Comparison of ENCODE assay signal across 16 mouse cellular contexts in genomic region chr2:178981736-178982502, GRCm38 (mm10).
DNase-seq lines count a peak whose midpoint lies in the region; ATAC-seq lines count a peak whose summit lies in the region.
"Had no signal": no experiment of that assay in that cellular context is flagged by ENCODE, and none has a peak within 500 bp of the region (broad histone marks: within the 10 kb centered on the region; RNA-seq: fewer than 3 reads in every experiment).

No protein-coding gene starts in this region.

- H3K4me3 ChIP-seq in heart, embryonic 13.5 days = no peak overlapping the region
- H3K4me3 ChIP-seq in forebrain, embryonic 15.5 days = no peak overlapping the region
- no peak overlapping the region for H3K4me3 ChIP-seq in midbrain, embryonic 15.5 days
- H3K4me3 ChIP-seq: liver, embryonic 15.5 days; neural tube, embryonic 13.5 days had no signal

- no peak for ATAC-seq in heart, embryonic 13.5 days (ENCODE audit: extremely low read depth, insufficient number of reproducible peaks, low FRiP score, low TSS enrichment)
- peak; percentile 57 for ATAC-seq in forebrain, embryonic 15.5 days (replicated peaks)
- ATAC-seq in midbrain, embryonic 15.5 days (replicated peaks) = no peak

- H3K9me3 ChIP-seq in heart, embryonic 13.5 days = no peaks in the 10 kb centered on the region
- no peaks in the 10 kb centered on the region for H3K9me3 ChIP-seq in forebrain, embryonic 15.5 days
- no peaks in the 10 kb centered on the region for H3K9me3 ChIP-seq in midbrain, embryonic 15.5 days
- H3K9me3 ChIP-seq: liver, embryonic 15.5 days; neural tube, embryonic 13.5 days had no signal

- 49% methylated on average over 7 of the region's 7 CpGs for WGBS in heart, embryonic 13.5 days
- 17% methylated on average over 7 of the region's 7 CpGs for WGBS in forebrain, embryonic 15.5 days
- 33% methylated on average over 7 of the region's 7 CpGs for WGBS in midbrain, embryonic 15.5 days

- no peak overlapping the region for H3K9ac ChIP-seq in heart, embryonic 13.5 days
- no peak overlapping the region for H3K9ac ChIP-seq in forebrain, embryonic 15.5 days (replicated peaks)
- H3K9ac ChIP-seq in midbrain, embryonic 15.5 days = no peak overlapping the region
- H3K9ac ChIP-seq: liver, embryonic 15.5 days; neural tube, embryonic 13.5 days had no signal

- H3K27ac ChIP-seq in heart, embryonic 13.5 days (replicated peaks) = 0 out of 2 replicates have a peak overlapping the region, but pooled peaks have one; percentile 29
- H3K27ac ChIP-seq in forebrain, embryonic 15.5 days (replicated peaks) = peak overlapping the region; percentile 38; the same call in 1 of the 2 replicates
- no peak overlapping the region for H3K27ac ChIP-seq in midbrain, embryonic 15.5 days
- H3K27ac ChIP-seq: liver, embryonic 15.5 days; neural tube, embryonic 13.5 days had no signal

- H3K36me3 ChIP-seq in heart, embryonic 13.5 days = no peaks in the 10 kb centered on the region
- H3K36me3 ChIP-seq in forebrain, embryonic 15.5 days = no peaks in the 10 kb centered on the region
- no peaks in the 10 kb centered on the region for H3K36me3 ChIP-seq in midbrain, embryonic 15.5 days (replicated peaks)
- H3K36me3 ChIP-seq: liver, embryonic 15.5 days; neural tube, embryonic 13.5 days had no signal

- H3K4me1 ChIP-seq in heart, embryonic 13.5 days = peaks cover 36% of the 10 kb centered on the region
- peaks cover 22% of the 10 kb centered on the region for H3K4me1 ChIP-seq in forebrain, embryonic 15.5 days
- peaks cover 15% of the 10 kb centered on the region; the same call in 1 of the 2 replicates for H3K4me1 ChIP-seq in midbrain, embryonic 15.5 days
- H3K4me1 ChIP-seq: liver, embryonic 15.5 days had no signal

- H3K4me2 ChIP-seq in heart, embryonic 13.5 days = no peak overlapping the region
- no peak overlapping the region for H3K4me2 ChIP-seq in forebrain, embryonic 15.5 days (replicated peaks)
- H3K4me2 ChIP-seq in midbrain, embryonic 15.5 days = no peak overlapping the region
- H3K4me2 ChIP-seq: liver, embryonic 15.5 days; neural tube, embryonic 13.5 days had no signal

- DNase-seq in heart, adult 8-10 months (ENCODE audit: low spot score) = no peak
- peak; percentile 15 for DNase-seq in brain, adult 2 months (ENCODE audit: low read depth, low spot score)
- peak; percentile 70 for DNase-seq in lung, postnatal 25 days (ENCODE audit: low spot score)
- DNase-seq in retina, embryonic 14.5 days (ENCODE audit: low spot score) = no peak
- no peak for DNase-seq in left cerebral cortex, adult 11 months (ENCODE audit: low spot score)
- DNase-seq: adrenal gland, postnatal 36 days; cerebellum, adult 18-20 months; heart, postnatal 36 days; kidney, adult 18-20 months; midbrain, embryonic 14.5 days; right cerebral cortex, adult 18-20 months had no signal

- no peaks in the 10 kb centered on the region for H3K27me3 ChIP-seq in heart, embryonic 13.5 days (replicated peaks)
- no peaks in the 10 kb centered on the region for H3K27me3 ChIP-seq in forebrain, embryonic 15.5 days
- no peaks in the 10 kb centered on the region for H3K27me3 ChIP-seq in midbrain, embryonic 15.5 days (replicated peaks)
- H3K27me3 ChIP-seq: liver, embryonic 15.5 days; neural tube, embryonic 13.5 days had no signal

Comparison
In these comparisons a context has a peak if more than half of its experiments do, and no peak if none do; other contexts are left out.
1. DNase-seq: peak in brain, adult 2 months (single experiment) and lung, postnatal 25 days (single experiment); none in heart, adult 8-10 months (single experiment), retina, embryonic 14.5 days (single experiment) and left cerebral cortex, adult 11 months (single experiment).